Mouse (Mus musculus) heart, embryonic 13.5 days (tissue): ENCODE measurements around the gene Scnn1b. TPM values are rescaled to one million over a fixed set of nuclear protein-coding genes. Genes with fewer than 3 reads are reported as not detected.

Experiments
- ATAC-seq: fragments of 200-750 bp; cut with Nextera tagmentation; 2 replicates; pipeline ENCODE4 v1.8.0; 2017; ENCODE audit warnings: moderate TSS enrichment; ENCODE audit not compliant: insufficient number of reproducible peaks, low FRiP score, low TSS enrichment; ENCODE audit errors: extremely low read depth
- H3K27ac ChIP-seq: fragments of 300-500 bp; sonication (generic); replicated peaks from 2 replicates; pipeline ENCODE4 v1.5.1; 2015; ENCODE audit warnings: moderate library complexity, mild to moderate bottlenecking, inconsistent platforms
- H3K27me3 ChIP-seq: fragments of 300-500 bp; sonication (generic); replicated peaks from 2 replicates; pipeline ENCODE4 v1.6.1; 2015; ENCODE audit warnings: mild to moderate bottlenecking, inconsistent platforms
- H3K36me3 ChIP-seq: fragments of 300-500 bp; sonication (generic); 2 replicates; pipeline ENCODE4 v1.6.1; 2015; ENCODE audit warnings: mild to moderate bottlenecking, inconsistent platforms
- H3K4me1 ChIP-seq: fragments of 300-500 bp; sonication (generic); 2 replicates; pipeline ENCODE4 v1.6.1; 2015; ENCODE audit warnings: inconsistent platforms
- H3K4me2 ChIP-seq: fragments of 300-500 bp; sonication (generic); 2 replicates; pipeline ENCODE4 v1.6.1; 2015; ENCODE audit warnings: inconsistent platforms, mild to moderate bottlenecking, moderate library complexity
- H3K4me3 ChIP-seq: fragments of 300-500 bp; sonication (generic); 2 replicates; pipeline ENCODE4 v1.5.1; 2015; ENCODE audit warnings: moderate library complexity, mild to moderate bottlenecking, inconsistent platforms
- H3K9ac ChIP-seq: fragments of 300-500 bp; sonication (generic); 2 replicates; pipeline ENCODE4 v1.6.1; 2015; ENCODE audit warnings: inconsistent platforms, mild to moderate bottlenecking, moderate library complexity
- H3K9me3 ChIP-seq: fragments of 300-500 bp; sonication (generic); 2 replicates; pipeline ENCODE4 v1.6.1; 2016; ENCODE audit warnings: inconsistent platforms
- WGBS: fragments of 180-500 bp; shearing (Covaris S2); methylation state at CpG from one replicate; pipeline ENCODE4 v1.1.7; 2015; ENCODE audit warnings: mixed read lengths; 5-methylcytosine and 5-hydroxymethylcytosine counted together
- polyA plus RNA-seq: library from polyadenylated mRNA; unstranded; fragments of >200 nt; fragmentation: Nextera tagmentation; extraction: Ambion mirVana; gene quantifications from 2 replicates; pipeline ENCODE4 v1.2.1, GENCODE M21; 2015

Scnn1b gene
- polyA plus RNA-seq, 1 experiment from 2014 or later: 0.19 TPM

DNA sequence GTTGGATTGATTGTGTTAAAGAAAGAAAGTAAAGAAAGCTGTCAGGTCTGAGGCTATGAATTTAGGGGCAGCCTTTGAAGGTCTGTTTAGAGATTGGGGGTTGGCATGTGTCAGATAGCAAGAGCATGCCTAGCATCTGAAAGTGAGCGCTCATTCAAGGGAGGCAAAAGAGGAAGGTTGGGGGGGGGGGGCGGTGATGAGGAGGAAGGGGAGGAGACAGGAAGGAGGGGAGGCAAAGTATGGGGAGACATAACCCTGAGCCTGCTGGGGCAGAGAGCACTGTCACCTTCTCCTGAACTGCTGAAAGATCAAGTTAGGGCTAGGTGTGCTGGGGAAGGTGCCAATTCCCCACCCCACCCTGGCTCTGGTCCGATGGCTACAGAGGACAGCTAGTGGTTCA, 6.8 kb downstream of the Scnn1b start:
- Histone ChIP-seq H3K9me3 (no peaks in the 10 kb centered on the region), H3K36me3 (no peaks in the 10 kb centered on the region), H3K4me3 (no peak overlapping the region), H3K27ac (no peak overlapping the region), H3K9ac (no peak overlapping the region), H3K4me1 (no peaks in the 10 kb centered on the region), H3K27me3 (peaks cover 10% of the 10 kb centered on the region), H3K4me2 (no peak overlapping the region)
- 52% methylated on average over 2 of the region's 3 CpGs for WGBS
- no peak for ATAC-seq

GRCm38 (mm10) chr7:121873998-121874397, 9.2 kb downstream of the Scnn1b start:
- no peak overlapping the region for H3K27ac ChIP-seq
- H3K9me3 ChIP-seq: no peaks in the 10 kb centered on the region
- peaks cover 3% of the 10 kb centered on the region; the same call in 1 of the 2 replicates for H3K27me3 ChIP-seq
- ATAC-seq: no peak
- no peak overlapping the region for H3K4me3 ChIP-seq
- no peaks in the 10 kb centered on the region for H3K36me3 ChIP-seq
- H3K9ac ChIP-seq: no peak overlapping the region
- H3K4me1 ChIP-seq: no peaks in the 10 kb centered on the region
- 43% methylated on average over 3 of the region's 3 CpGs for WGBS
- H3K4me2 ChIP-seq: no peak overlapping the region

DNA sequence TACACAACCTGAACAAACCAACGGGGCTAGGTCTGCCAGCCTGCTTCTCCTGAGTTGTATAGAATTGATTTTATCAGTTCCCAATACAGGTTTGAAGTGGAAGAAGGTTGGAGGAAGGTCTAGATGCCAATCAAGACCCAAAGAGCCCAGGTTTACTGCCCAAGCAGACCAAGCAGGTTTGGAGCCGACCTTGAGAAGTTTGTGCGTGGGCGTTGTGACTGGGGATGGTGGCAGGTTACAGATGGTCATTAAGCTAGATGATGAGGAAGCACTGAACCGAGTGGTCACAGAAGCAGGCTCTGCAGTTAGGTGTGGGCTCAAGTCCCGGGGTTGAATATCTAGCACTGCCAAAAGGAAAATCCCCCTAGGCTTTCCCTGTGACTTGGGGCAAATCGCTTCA, 9.9 kb downstream of the Scnn1b start:
- no peaks in the 10 kb centered on the region for H3K4me1 ChIP-seq
- no peak overlapping the region for H3K4me3 ChIP-seq
- H3K36me3 ChIP-seq: no peaks in the 10 kb centered on the region
- H3K4me2 ChIP-seq: no peak overlapping the region
- no peaks in the 10 kb centered on the region for H3K9me3 ChIP-seq
- no peak overlapping the region for H3K9ac ChIP-seq
- peaks cover 3% of the 10 kb centered on the region; the same call in 1 of the 2 replicates for H3K27me3 ChIP-seq
- no peak overlapping the region for H3K27ac ChIP-seq
- WGBS: 85% methylated on average over 7 of the region's 7 CpGs
- ATAC-seq: no peak

DNA sequence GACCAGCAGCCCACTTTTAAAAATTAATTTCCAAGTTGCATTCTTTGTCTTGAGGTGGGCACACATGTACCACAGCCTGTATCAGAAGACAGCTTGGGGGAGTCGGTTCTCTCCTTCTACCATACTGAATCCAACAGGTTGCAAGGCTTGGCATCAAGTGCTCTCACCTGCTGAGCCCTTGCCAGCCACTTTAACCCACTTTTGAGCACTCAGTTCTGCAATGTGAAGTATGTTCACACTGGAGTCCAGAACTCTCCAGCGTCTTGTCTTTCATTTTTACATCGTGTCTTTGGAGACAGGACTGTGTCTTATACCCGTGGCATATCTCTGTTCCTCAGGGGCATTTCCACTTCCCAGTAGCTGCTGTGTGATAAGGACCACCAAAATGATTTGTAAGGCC, 15.4 kb downstream of the Scnn1b start:
- H3K9me3 ChIP-seq: no peaks in the 10 kb centered on the region
- no peak for ATAC-seq
- no peaks in the 10 kb centered on the region for H3K36me3 ChIP-seq
- 0 out of 2 replicates have a peak, but pooled peaks cover 3% of the 10 kb centered on the region for H3K27me3 ChIP-seq
- no peak overlapping the region for H3K4me2 ChIP-seq
- no peaks in the 10 kb centered on the region for H3K4me1 ChIP-seq
- H3K27ac ChIP-seq: no peak overlapping the region
- WGBS: 54% methylated on average over 4 of the region's 4 CpGs
- no peak overlapping the region for H3K4me3 ChIP-seq
- no peak overlapping the region for H3K9ac ChIP-seq

GRCm38 (mm10) chr7:121890636-121891360, 26.0 kb downstream of the Scnn1b start:
- H3K4me3 ChIP-seq: no peak overlapping the region
- ATAC-seq: no peak
- no peak overlapping the region for H3K27ac ChIP-seq
- H3K4me1 ChIP-seq: no peaks in the 10 kb centered on the region
- H3K27me3 ChIP-seq: no peaks in the 10 kb centered on the region
- 81% methylated on average over 13 of the region's 13 CpGs for WGBS
- H3K9ac ChIP-seq: no peak overlapping the region
- H3K4me2 ChIP-seq: no peak overlapping the region
- no peaks in the 10 kb centered on the region for H3K36me3 ChIP-seq
- peaks cover 4% of the 10 kb centered on the region; the same call in 1 of the 2 replicates for H3K9me3 ChIP-seq

GRCm38 (mm10) chr7:121896689-121897088, 31.9 kb downstream of the Scnn1b start:
- ATAC-seq: no peak
- no peaks in the 10 kb centered on the region for H3K36me3 ChIP-seq

GRCm38 (mm10) chr7:121899311-121899710, 34.5 kb downstream of the Scnn1b start:
- H3K27me3 ChIP-seq: peaks cover 18% of the 10 kb centered on the region
- no peaks in the 10 kb centered on the region for H3K36me3 ChIP-seq
- WGBS: 8% methylated on average over 14 of the region's 14 CpGs
- peak overlapping the region; percentile 51 for H3K4me2 ChIP-seq
- no peak overlapping the region for H3K27ac ChIP-seq
- peak overlapping the region; percentile 8; the same call in 1 of the 2 replicates for H3K4me3 ChIP-seq
- peaks cover 31% of the 10 kb centered on the region for H3K4me1 ChIP-seq
- H3K9ac ChIP-seq: no peak overlapping the region
- H3K9me3 ChIP-seq: peaks cover 2% of the 10 kb centered on the region; the same call in 1 of the 2 replicates
- ATAC-seq: no peak

More at GRCm38 (mm10) chr7:121896689-121897088, 31.9 kb downstream of the Scnn1b start:
- 42% methylated on average over 6 of the region's 6 CpGs for WGBS
- H3K27me3 ChIP-seq: peaks cover 18% of the 10 kb centered on the region
- H3K9ac ChIP-seq: no peak overlapping the region
- no peak overlapping the region for H3K27ac ChIP-seq
- H3K4me3 ChIP-seq: no peak overlapping the region
- H3K4me1 ChIP-seq: peaks cover 11% of the 10 kb centered on the region; the same call in 1 of the 2 replicates
- no peak overlapping the region for H3K4me2 ChIP-seq
- H3K9me3 ChIP-seq: peaks cover 4% of the 10 kb centered on the region; the same call in 1 of the 2 replicates

GRCm38 (mm10) chr7:121899940-121900339, 35.1 kb downstream of the Scnn1b start:
- no peak overlapping the region for H3K4me3 ChIP-seq
- ATAC-seq: no peak
- 10% methylated on average over 7 of the region's 7 CpGs for WGBS
- peak overlapping the region; percentile 51 for H3K4me2 ChIP-seq
- H3K4me1 ChIP-seq: peaks cover 31% of the 10 kb centered on the region
- no peak overlapping the region for H3K27ac ChIP-seq
- peaks cover 18% of the 10 kb centered on the region for H3K27me3 ChIP-seq
- no peaks in the 10 kb centered on the region for H3K36me3 ChIP-seq
- H3K9me3 ChIP-seq: peaks cover 2% of the 10 kb centered on the region; the same call in 1 of the 2 replicates
- H3K9ac ChIP-seq: no peak overlapping the region

- peak; percentile 57; the same call in 1 of the 2 replicates for ATAC-seq
- peaks cover 27% of the 10 kb centered on the region for H3K4me1 ChIP-seq
- H3K27me3 ChIP-seq: peaks cover 17% of the 10 kb centered on the region; the same call in 1 of the 2 replicates
- 29% methylated on average over 8 of the region's 8 CpGs for WGBS
- H3K4me3 ChIP-seq: no peak overlapping the region
- H3K9ac ChIP-seq: peak overlapping the region; percentile 58; the same call in 1 of the 2 replicates
- peak overlapping the region; percentile 76 for H3K27ac ChIP-seq
- H3K9me3 ChIP-seq: peaks cover 2% of the 10 kb centered on the region; the same call in 1 of the 2 replicates
- H3K36me3 ChIP-seq: no peaks in the 10 kb centered on the region
- peak overlapping the region; percentile 38; the same call in 1 of the 2 replicates for H3K4me2 ChIP-seq
Measured at GRCm38 (mm10) chr7:121902757-121903411, 38.0 kb downstream of the Scnn1b start.

DNA sequence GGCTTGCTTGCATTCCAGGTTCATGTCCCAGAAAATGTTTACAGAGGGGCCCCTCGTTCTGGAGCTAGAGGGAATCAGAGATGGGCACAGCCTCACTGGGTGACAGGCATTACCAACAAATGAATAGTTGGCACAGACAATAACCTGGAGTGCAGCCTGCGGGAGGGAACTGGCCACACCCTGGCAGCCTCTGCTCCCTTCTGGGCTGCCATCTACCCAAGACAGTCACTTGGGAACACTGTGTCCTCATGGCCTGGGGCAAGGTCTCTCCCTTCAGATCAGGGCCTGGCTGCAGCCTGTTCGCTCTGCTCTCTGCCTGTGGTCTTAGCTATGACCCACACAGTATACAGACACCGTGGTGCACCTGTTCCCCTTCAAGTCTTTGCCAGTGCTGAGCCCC, 42.0 kb downstream of the Scnn1b start:
- WGBS: 66% methylated on average over 4 of the region's 4 CpGs
- Histone ChIP-seq H3K36me3 (no peaks in the 10 kb centered on the region), H3K9ac (no peak overlapping the region), H3K4me2 (no peak overlapping the region), H3K9me3 (peaks cover 2% of the 10 kb centered on the region; the same call in 1 of the 2 replicates), H3K27ac (no peak overlapping the region), H3K4me1 (peaks cover 27% of the 10 kb centered on the region), H3K4me3 (no peak overlapping the region), H3K27me3 (no peaks in the 10 kb centered on the region)
- no peak for ATAC-seq

DNA sequence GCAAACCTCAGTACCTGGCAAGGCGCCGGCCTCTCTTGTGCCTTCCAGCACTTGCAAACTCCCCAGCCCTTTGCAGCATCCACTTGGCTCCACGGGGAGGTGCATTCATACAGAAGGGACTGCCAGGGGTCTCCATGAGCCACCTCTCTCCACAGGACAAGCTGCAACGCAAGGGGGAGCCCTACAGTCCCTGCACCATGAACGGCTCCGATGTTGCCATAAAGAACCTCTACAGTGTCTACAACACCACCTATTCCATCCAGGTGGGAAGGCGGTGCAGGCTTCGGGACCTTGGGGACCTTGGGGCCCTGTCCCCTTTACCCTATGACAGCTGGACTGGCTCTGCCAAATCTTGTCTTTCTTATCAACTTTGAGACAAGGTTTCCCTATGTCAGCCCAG, 47.4 kb downstream of the Scnn1b start:
- H3K9ac ChIP-seq: no peak overlapping the region
- no peak overlapping the region for H3K4me2 ChIP-seq
- no peaks in the 10 kb centered on the region for H3K36me3 ChIP-seq
- ATAC-seq: no peak
- H3K27ac ChIP-seq: no peak overlapping the region
- H3K4me3 ChIP-seq: no peak overlapping the region
- no peaks in the 10 kb centered on the region; the same call in 1 of the 2 replicates for H3K27me3 ChIP-seq
- H3K4me1 ChIP-seq: 0 out of 2 replicates have a peak, but pooled peaks cover 3% of the 10 kb centered on the region
- 65% methylated on average over 8 of the region's 8 CpGs for WGBS
- no peaks in the 10 kb centered on the region for H3K9me3 ChIP-seq
